Mouse (Mus musculus) forebrain, embryonic 15.5 days (tissue): ENCODE results near the gene Lilra6. TPM values are rescaled to one million over a fixed set of nuclear protein-coding genes. Genes with fewer than 3 reads are reported as not detected.

ENCODE experiments used
- polyA plus RNA-seq: library from polyadenylated mRNA; unstranded; fragments of >200 nt; fragmentation: Nextera tagmentation; extraction: Ambion mirVana; gene quantifications from 2 replicates; pipeline ENCODE4 v1.2.1, GENCODE M21; 2015

The Lilra6 gene
- polyA plus RNA-seq, 1 experiment from 2014 or later, result not detected

Other genes with a start within 250 kb of the Lilra6 start
- 15.7 and 16.5 TPM in 2 replicates for gene Leng1, start 249.7 kb downstream of the Lilra6 start, polyA plus RNA-seq
- 2.6 and 3.1 TPM in 2 replicates for gene Tmc4, start 237.9 kb downstream of the Lilra6 start, polyA plus RNA-seq
- gene Tsen34, start 222.6 kb downstream of the Lilra6 start, polyA plus RNA-seq, result 247 and 254 TPM in 2 replicates
- gene Mboat7, start 222.0 kb downstream of the Lilra6 start, polyA plus RNA-seq, result 54.8 and 66.7 TPM in 2 replicates
- gene Rps9, start 211.5 kb downstream of the Lilra6 start, polyA plus RNA-seq, result 995 and 1,054 TPM in 2 replicates
- 0.27 and 0.33 TPM in 2 replicates for gene Pirb, start 195.1 kb downstream of the Lilra6 start, polyA plus RNA-seq
- gene Gm15448, start 89.8 kb downstream of the Lilra6 start, polyA plus RNA-seq, result not detected in 2 replicates
- gene Pira2, start 70.5 kb downstream of the Lilra6 start, polyA plus RNA-seq, result not detected in 2 replicates
- gene Gm14548, start 17.4 kb downstream of the Lilra6 start, polyA plus RNA-seq, result not detected in 2 replicates
- gene Lair1, start 147.7 kb upstream of the Lilra6 start, polyA plus RNA-seq, result 1.7 and 2.3 TPM in 2 replicates
- 105 and 106 TPM in 2 replicates for gene Ttyh1, start 203.9 kb upstream of the Lilra6 start, polyA plus RNA-seq
- gene Leng8, start 221.5 kb upstream of the Lilra6 start, polyA plus RNA-seq, result 78.8 and 85.9 TPM in 2 replicates
- gene Leng9, start 234.9 kb upstream of the Lilra6 start, polyA plus RNA-seq, result 4.8 and 5.7 TPM in 2 replicates
- 4.1 and 6.0 TPM in 2 replicates for gene Cdc42ep5, start 249.4 kb upstream of the Lilra6 start, polyA plus RNA-seq